Mouse (Mus musculus): ENCODE measurements at regions not wholly inside any gene's neighbourhood (a gene's known extent, or its start where the extent isn't known, plus 50 kb on each side); places are given as distances from the start of the nearest gene placed in this dataset.

DNA sequence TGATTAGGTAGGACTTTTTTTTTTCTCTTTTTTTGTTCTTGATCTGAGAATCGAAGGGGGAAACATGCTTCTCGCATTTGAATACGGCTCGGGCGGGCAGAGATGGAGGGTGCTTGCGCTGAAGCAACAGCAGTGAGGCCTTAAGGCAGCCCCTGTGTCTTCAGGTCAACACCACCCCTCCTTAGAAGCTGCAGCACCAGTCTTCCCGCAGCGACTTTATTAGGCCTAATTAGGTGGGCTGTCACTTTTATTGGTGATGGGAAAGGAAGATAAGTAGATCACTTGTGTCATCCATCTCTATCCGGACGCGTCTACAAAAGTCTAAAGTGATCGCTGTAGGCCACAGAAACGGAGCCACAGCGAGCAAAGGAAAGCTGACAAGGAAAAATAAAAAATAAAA lies 122.0 kb downstream of the Anxa2 start:
- Histone ChIP-seq H3K9me3 (no peaks in the 10 kb centered on the region), H3K9ac (no peak overlapping the region), H3K4me3 (replicated peaks) (no peak overlapping the region), H3K36me3 (replicated peaks) (no peaks in the 10 kb centered on the region), H3K27ac (no peak overlapping the region), H3K4me1 (no peaks in the 10 kb centered on the region), H3K27me3 (peaks cover 6% of the 10 kb centered on the region; the same call in 1 of the 2 replicates), H3K4me2 (no peak overlapping the region)
- WGBS = 71% methylated on average over 14 of the region's 14 CpGs
- ATAC-seq (ENCODE audit: low FRiP score) = no peak

- Histone ChIP-seq H3K9me3 (no peaks in the 10 kb centered on the region), H3K4me1 (no peaks in the 10 kb centered on the region), H3K27ac (no peak overlapping the region), H3K4me2 (no peak overlapping the region), H3K27me3 (0 out of 2 replicates have a peak, but pooled peaks cover 3% of the 10 kb centered on the region), H3K36me3 (replicated peaks) (no peaks in the 10 kb centered on the region), H3K4me3 (replicated peaks) (no peak overlapping the region), H3K9ac (no peak overlapping the region)
- WGBS = 78% methylated on average over 13 of the region's 13 CpGs
- ATAC-seq (ENCODE audit: low FRiP score) = no peak
These were observed 115.3 kb downstream of the Anxa2 start for GRCm38 (mm10) chr9:69568631-69569230.

DNA sequence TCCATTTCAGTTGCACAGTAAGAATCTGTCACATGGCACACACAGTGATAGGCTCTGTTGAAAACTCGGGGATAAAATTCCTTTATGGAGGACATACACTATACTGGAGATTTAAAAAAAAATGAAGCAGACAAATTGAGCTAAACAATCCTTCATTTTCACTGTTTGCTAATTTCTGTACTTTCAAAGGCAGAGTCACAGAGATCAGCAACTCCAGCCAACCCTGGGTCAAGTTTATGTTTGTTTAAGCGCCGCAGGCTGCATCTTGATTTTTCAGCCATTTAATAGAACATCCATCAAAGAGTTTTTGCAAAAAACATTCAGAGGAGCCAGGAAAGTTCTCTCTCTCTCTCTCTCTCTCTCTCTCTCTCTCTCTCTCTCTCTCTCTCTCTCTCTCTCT lies 114.8 kb downstream of the Anxa2 start:
- WGBS = 81% methylated on average over 3 of the region's 3 CpGs

GRCm38 (mm10) chr9:69566996-69567395 lies 113.6 kb downstream of the Anxa2 start:
- Histone ChIP-seq H3K36me3 (replicated peaks) (no peaks in the 10 kb centered on the region), H3K27me3 (0 out of 2 replicates have a peak, but pooled peaks cover 3% of the 10 kb centered on the region), H3K9ac (no peak overlapping the region), H3K4me3 (replicated peaks) (no peak overlapping the region), H3K27ac (no peak overlapping the region), H3K9me3 (no peaks in the 10 kb centered on the region), H3K4me2 (no peak overlapping the region), H3K4me1 (no peaks in the 10 kb centered on the region)
- 86% methylated on average over 6 of the region's 6 CpGs for WGBS
- no peak for ATAC-seq (ENCODE audit: low FRiP score)

More for the DNA sequence above, 114.8 kb downstream of the Anxa2 start:
- Histone ChIP-seq H3K27me3 (0 out of 2 replicates have a peak, but pooled peaks cover 3% of the 10 kb centered on the region), H3K4me3 (replicated peaks) (no peak overlapping the region), H3K4me1 (no peaks in the 10 kb centered on the region), H3K4me2 (no peak overlapping the region), H3K9me3 (no peaks in the 10 kb centered on the region), H3K27ac (no peak overlapping the region), H3K9ac (no peak overlapping the region), H3K36me3 (replicated peaks) (no peaks in the 10 kb centered on the region)
- ATAC-seq (ENCODE audit: low FRiP score) = no peak

GRCm38 (mm10) chr9:69543241-69543640 lies 89.8 kb downstream of the Anxa2 start:
- no peaks in the 10 kb centered on the region for H3K9me3 ChIP-seq
- no peak overlapping the region for H3K27ac ChIP-seq
- H3K4me2 ChIP-seq = no peak overlapping the region
- no peaks in the 10 kb centered on the region for H3K36me3 ChIP-seq (replicated peaks)
- no peak overlapping the region for H3K9ac ChIP-seq
- 67% methylated on average over 5 of the region's 5 CpGs for WGBS
- 0 out of 2 replicates have a peak, but pooled peaks cover 6% of the 10 kb centered on the region for H3K27me3 ChIP-seq
- H3K4me3 ChIP-seq (replicated peaks) = no peak overlapping the region
- no peaks in the 10 kb centered on the region for H3K4me1 ChIP-seq
- no peak for ATAC-seq (ENCODE audit: low FRiP score)

Measured in forebrain, embryonic 12.5 days (tissue).